Mouse (Mus musculus) spleen, adult 2 months (tissue): ENCODE results near the gene Slc44a2. TPM values are rescaled to one million over a fixed set of nuclear protein-coding genes. Genes with fewer than 3 reads are reported as not detected.

Experiments used
- DNase-seq, 2 experiments: peaks; one replicate each; pipeline versions ENCODE4 v3.0.0 to v3.0.0-alpha.2; 2012 to 2021; ENCODE audit warnings: low spot score in 2 of 2, low read depth in 1 of 2
- H3K27ac ChIP-seq: fragments of 200-500 bp; 2 replicates; pipeline ENCODE4 v1.5.1; 2012; ENCODE audit warnings: low read length, inconsistent platforms; ENCODE audit not compliant: insufficient read depth
- H3K27me3 ChIP-seq: fragments of 200-500 bp; 2 replicates; pipeline ENCODE4 v1.6.1; 2012; ENCODE audit warnings: mild to moderate bottlenecking, moderate library complexity, low read length, inconsistent platforms; ENCODE audit not compliant: control insufficient read depth, insufficient read depth
- H3K36me3 ChIP-seq: fragments of 200-500 bp; 2 replicates; pipeline ENCODE4 v1.6.1; 2012; ENCODE audit warnings: mild to moderate bottlenecking, low read length, inconsistent platforms; ENCODE audit not compliant: control insufficient read depth, insufficient read depth
- H3K4me1 ChIP-seq: fragments of 200-500 bp; 2 replicates; pipeline ENCODE4 v1.6.1; 2011; ENCODE audit warnings: inconsistent platforms; ENCODE audit not compliant: control insufficient read depth, insufficient read depth, insufficient read length
- H3K4me3 ChIP-seq: fragments of 200-500 bp; 2 replicates; pipeline ENCODE4 v1.5.1; 2011; ENCODE audit warnings: mild to moderate bottlenecking, inconsistent platforms; ENCODE audit not compliant: insufficient read depth, insufficient read length; ENCODE audit errors: extremely low read depth
- CTCF ChIP-seq: fragments of 200-500 bp; IDR thresholded peaks from 2 replicates; pipeline ENCODE4 v1.5.1; 2011; ENCODE audit warnings: mild to moderate bottlenecking, inconsistent platforms; ENCODE audit not compliant: insufficient read depth, insufficient read length, insufficient replicate concordance; ENCODE audit errors: extremely low read depth
- POLR2A ChIP-seq: fragments of 200-500 bp; IDR thresholded peaks from 2 replicates; pipeline ENCODE4 v1.6.1; 2011; ENCODE audit warnings: low read depth, low read length, inconsistent platforms
- WGBS: fragments of 180-500 bp; shearing (Covaris S2); methylation state at CpG from one replicate; pipeline ENCODE4 v1.1.7; 2018; 5-methylcytosine and 5-hydroxymethylcytosine counted together
- polyA plus RNA-seq: library from polyadenylated mRNA; depleted of rRNA; stranded (reverse); fragments of >200 nt; gene quantifications from 2 replicates; pipeline ENCODE4 v1.2.3, GENCODE M21; 2012

Gene Slc44a2
- polyA plus RNA-seq, 1 experiment = 166 TPM

GRCm38 (mm10) chr9:21305065-21305464 lies 15.4 kb upstream of the Slc44a2 start:
- WGBS = 86% methylated on average over 7 of the region's 7 CpGs
- no peak overlapping the region for H3K4me3 ChIP-seq
- peaks cover 3% of the 10 kb centered on the region; the same call in 1 of the 2 replicates for H3K4me1 ChIP-seq
- no peaks in the 10 kb centered on the region for H3K36me3 ChIP-seq
- TF ChIP-seq POLR2A (no peak), CTCF (no peak)
- DNase-seq = no peak
- H3K27me3 ChIP-seq = no peaks in the 10 kb centered on the region
- no peak overlapping the region for H3K27ac ChIP-seq

GRCm38 (mm10) chr9:21309150-21309741 lies 11.3 kb upstream of the Slc44a2 start:
- Histone ChIP-seq H3K4me1 (peaks cover 3% of the 10 kb centered on the region), H3K36me3 (no peaks in the 10 kb centered on the region), H3K27me3 (no peaks in the 10 kb centered on the region), H3K27ac (peak overlapping the region; percentile 67), H3K4me3 (peak overlapping the region; percentile 50)
- TF ChIP-seq CTCF = no peak
- no peak; the same call in 1 of the 2 replicates for TF ChIP-seq POLR2A
- WGBS = 26% methylated on average over 15 of the region's 15 CpGs
- DNase-seq = peak; percentile 73 to 87

GRCm38 (mm10) chr9:21311695-21312094 lies 8.8 kb upstream of the Slc44a2 start:
- H3K27me3 ChIP-seq = no peaks in the 10 kb centered on the region
- H3K27ac ChIP-seq = no peak overlapping the region
- H3K4me3 ChIP-seq = no peak overlapping the region
- TF ChIP-seq CTCF (no peak), POLR2A (no peak)
- no peak for DNase-seq
- peaks cover 9% of the 10 kb centered on the region for H3K4me1 ChIP-seq
- 87% methylated on average over 7 of the region's 7 CpGs for WGBS
- no peaks in the 10 kb centered on the region for H3K36me3 ChIP-seq

- no peak for DNase-seq
- TF ChIP-seq CTCF (no peak), POLR2A (no peak)
- no peak within 1 kb of the TSS for H3K27ac ChIP-seq
- H3K27me3 ChIP-seq = no peaks in the 10 kb centered on the region
- 61% methylated on average over 35 of the region's 35 CpGs for WGBS
- H3K4me1 ChIP-seq = peaks cover 12% of the 10 kb centered on the region
- H3K36me3 ChIP-seq = no peaks in the 10 kb centered on the region
- H3K4me3 ChIP-seq = no peak within 1 kb of the TSS
Observed at GRCm38 (mm10) chr9:21312134-21312533, 8.4 kb upstream of the Slc44a2 start, which contains the start of gene Ap1m2. Gene Ap1m2 (minus strand): TSS chr9:21312337.

GRCm38 (mm10) chr9:21313394-21313793 lies 7.1 kb upstream of the Slc44a2 start:
- DNase-seq = peak; percentile 70 to 91
- peaks cover 13% of the 10 kb centered on the region for H3K4me1 ChIP-seq
- no peak overlapping the region for H3K4me3 ChIP-seq
- H3K36me3 ChIP-seq = no peaks in the 10 kb centered on the region
- no peak overlapping the region for H3K27ac ChIP-seq
- TF ChIP-seq POLR2A (no peak), CTCF (peak; percentile 95)
- 6% methylated on average over 11 of the region's 11 CpGs for WGBS
- no peaks in the 10 kb centered on the region for H3K27me3 ChIP-seq

GRCm38 (mm10) chr9:21314367-21315140 lies 5.9 kb upstream of the Slc44a2 start:
- 85% methylated on average over 9 of the region's 9 CpGs for WGBS
- H3K27ac ChIP-seq = no peak overlapping the region
- TF ChIP-seq POLR2A = no peak
- TF ChIP-seq CTCF = no peak

GRCm38 (mm10) chr9:21315421-21315820 lies 5.1 kb upstream of the Slc44a2 start:
- H3K36me3 ChIP-seq = no peaks in the 10 kb centered on the region
- no peaks in the 10 kb centered on the region for H3K27me3 ChIP-seq
- H3K4me3 ChIP-seq = no peak overlapping the region
- no peak for DNase-seq
- H3K27ac ChIP-seq = no peak overlapping the region
- WGBS = 77% methylated on average over 5 of the region's 5 CpGs
- no peak for TF ChIP-seq CTCF
- no peak for TF ChIP-seq POLR2A
- peaks cover 13% of the 10 kb centered on the region for H3K4me1 ChIP-seq

More at GRCm38 (mm10) chr9:21314367-21315140, 5.9 kb upstream of the Slc44a2 start:
- peaks cover 16% of the 10 kb centered on the region for H3K4me1 ChIP-seq
- H3K27me3 ChIP-seq = no peaks in the 10 kb centered on the region
- no peak overlapping the region for H3K4me3 ChIP-seq
- DNase-seq = no peak
- H3K36me3 ChIP-seq = no peaks in the 10 kb centered on the region
